Mouse (Mus musculus) bone marrow macrophage, adult 2 months (primary cell): ENCODE data around the gene Ip6k1. TPM values are rescaled to one million over a fixed set of nuclear protein-coding genes. Genes with fewer than 3 reads are reported as not detected.

Experiments
- H3K27ac ChIP-seq: 2 replicates; pipeline ENCODE4 v1.5.1; 2012; ENCODE audit warnings: low read depth, low read length; ENCODE audit not compliant: insufficient read depth
- H3K4me1 ChIP-seq: 2 replicates; pipeline ENCODE4 v1.6.1; 2012; ENCODE audit warnings: low read length; ENCODE audit not compliant: control insufficient read depth, insufficient read depth
- H3K4me3 ChIP-seq: 2 replicates; pipeline ENCODE4 v1.5.1; 2012; ENCODE audit warnings: mild to moderate bottlenecking, low read length, moderate library complexity; ENCODE audit not compliant: insufficient read depth
- CTCF ChIP-seq: IDR thresholded peaks from 2 replicates; pipeline ENCODE4 v1.5.1; 2012; ENCODE audit warnings: low read depth, mild to moderate bottlenecking, low read length, moderate library complexity
- POLR2A ChIP-seq: IDR thresholded peaks from 2 replicates; pipeline ENCODE4 v1.6.1; 2012; ENCODE audit warnings: mild to moderate bottlenecking, low read depth, low read length, borderline replicate concordance
- polyA plus RNA-seq: library from polyadenylated mRNA; stranded (reverse); fragments of >200 nt; gene quantifications from 2 replicates; pipeline ENCODE4 v1.2.4, GENCODE M21; 2012; ENCODE audit not compliant: missing spikeins, insufficient read depth, insufficient read length

The Ip6k1 gene
- polyA plus RNA-seq, 1 experiment = 79.8 TPM

- no peak for TF ChIP-seq POLR2A
- no peak for TF ChIP-seq CTCF
- Histone ChIP-seq H3K4me1 (peaks cover 50% of the 10 kb centered on the region), H3K27ac (peak within 1 kb of the TSS; percentile 89), H3K4me3 (peak within 1 kb of the TSS; percentile 86)
Measured at GRCm38 (mm10) chr9:107982681-107983346, 19.5 kb upstream of the Ip6k1 start, which contains the start of gene Gm20661. TSS of gene Gm20661 (plus strand) at chr9:107983058.

GRCm38 (mm10) chr9:107983421-107983890, 18.8 kb upstream of the Ip6k1 start:
- no peak for TF ChIP-seq POLR2A
- no peak for TF ChIP-seq CTCF
- Histone ChIP-seq H3K27ac (peak overlapping the region; percentile 89), H3K4me1 (peaks cover 50% of the 10 kb centered on the region), H3K4me3 (peak overlapping the region; percentile 86)

- no peak for TF ChIP-seq CTCF
- no peak for TF ChIP-seq POLR2A
- Histone ChIP-seq H3K4me1 (peaks cover 50% of the 10 kb centered on the region), H3K4me3 (peak overlapping the region; percentile 86), H3K27ac (peak overlapping the region; percentile 89)
Measured at GRCm38 (mm10) chr9:107984052-107984753, 18.1 kb upstream of the Ip6k1 start.

GRCm38 (mm10) chr9:107984754-107985055, 17.6 kb upstream of the Ip6k1 start:
- TF ChIP-seq POLR2A (no peak), CTCF (no peak)
- Histone ChIP-seq H3K27ac (peak overlapping the region; percentile 89), H3K4me1 (peaks cover 47% of the 10 kb centered on the region), H3K4me3 (peak overlapping the region; percentile 86)

GRCm38 (mm10) chr9:107985131-107986119, 16.9 kb upstream of the Ip6k1 start, which contains the start of gene Inka1:
TSS of gene Inka1 (minus strand) at chr9:107985879.
- Histone ChIP-seq H3K27ac (peak within 1 kb of the TSS; percentile 89), H3K4me3 (peak within 1 kb of the TSS; percentile 86), H3K4me1 (peaks cover 43% of the 10 kb centered on the region)
- no peak for TF ChIP-seq POLR2A
- no peak for TF ChIP-seq CTCF

GRCm38 (mm10) chr9:107986376-107986775, 15.9 kb upstream of the Ip6k1 start:
- Histone ChIP-seq H3K4me3 (peak overlapping the region; percentile 86), H3K27ac (no peak overlapping the region), H3K4me1 (peaks cover 35% of the 10 kb centered on the region)
- TF ChIP-seq CTCF (peak; percentile 59), POLR2A (no peak)

GRCm38 (mm10) chr9:107987950-107988349, 14.4 kb upstream of the Ip6k1 start:
- Histone ChIP-seq H3K27ac (no peak overlapping the region), H3K4me1 (peaks cover 23% of the 10 kb centered on the region), H3K4me3 (no peak overlapping the region)
- no peak for TF ChIP-seq CTCF
- TF ChIP-seq POLR2A = no peak

GRCm38 (mm10) chr9:107992197-107992596, 10.1 kb upstream of the Ip6k1 start, which contains the start of gene Cdhr4:
TSS of gene Cdhr4 (plus strand) at chr9:107992497.
- Histone ChIP-seq H3K4me3 (no peak within 1 kb of the TSS), H3K4me1 (peaks cover 21% of the 10 kb centered on the region), H3K27ac (no peak within 1 kb of the TSS)
- TF ChIP-seq POLR2A = no peak

GRCm38 (mm10) chr9:107993013-107993412, 9.3 kb upstream of the Ip6k1 start:
- H3K4me1 ChIP-seq = peaks cover 23% of the 10 kb centered on the region
- no peak overlapping the region for H3K27ac ChIP-seq
- TF ChIP-seq POLR2A = no peak
- TF ChIP-seq CTCF = no peak
- H3K4me3 ChIP-seq = no peak overlapping the region
